Mouse (Mus musculus): Measurements from ENCODE around the gene Diablo. TPM values are rescaled to one million over a fixed set of nuclear protein-coding genes. Genes with fewer than 3 reads are reported as not detected.
A peak's percentile ranks its signal among the peaks of the same experiment; 100 is the strongest.

Gene Diablo
- polyA plus RNA-seq, 1 experiment from 2014 or later: 125 TPM

GRCm38 (mm10) chr5:123510160-123510559, 13.8 kb downstream of the Diablo start, which contains the start of gene B3gnt4:
Gene B3gnt4 (plus strand): TSS chr5:123510460.
- no peak within 1 kb of the TSS for H3K27ac ChIP-seq (ENCODE audit: low read length)
- H3K36me3 ChIP-seq (ENCODE audit: insufficient read depth, low read length): peaks cover 8% of the 10 kb centered on the region
- H3K4me3 ChIP-seq (ENCODE audit: low read length): no peak within 1 kb of the TSS
- H3K4me1 ChIP-seq (ENCODE audit: insufficient read depth, low read length): peaks cover 10% of the 10 kb centered on the region; the same call in 1 of the 2 replicates
- no peak within 1 kb of the TSS for H3K9ac ChIP-seq (replicated peaks; ENCODE audit: low read length)
- H3K27me3 ChIP-seq (ENCODE audit: insufficient read depth, low read length): peaks cover 28% of the 10 kb centered on the region
- WGBS: 91% methylated on average over 5 of the region's 5 CpGs
- no peaks in the 10 kb centered on the region for H3K9me3 ChIP-seq (ENCODE audit: low read length)
- ATAC-seq (ENCODE audit: low FRiP score, low TSS enrichment): no peak
- no peak within 1 kb of the TSS for H3K4me2 ChIP-seq (replicated peaks; ENCODE audit: low read depth, low read length)

DNA sequence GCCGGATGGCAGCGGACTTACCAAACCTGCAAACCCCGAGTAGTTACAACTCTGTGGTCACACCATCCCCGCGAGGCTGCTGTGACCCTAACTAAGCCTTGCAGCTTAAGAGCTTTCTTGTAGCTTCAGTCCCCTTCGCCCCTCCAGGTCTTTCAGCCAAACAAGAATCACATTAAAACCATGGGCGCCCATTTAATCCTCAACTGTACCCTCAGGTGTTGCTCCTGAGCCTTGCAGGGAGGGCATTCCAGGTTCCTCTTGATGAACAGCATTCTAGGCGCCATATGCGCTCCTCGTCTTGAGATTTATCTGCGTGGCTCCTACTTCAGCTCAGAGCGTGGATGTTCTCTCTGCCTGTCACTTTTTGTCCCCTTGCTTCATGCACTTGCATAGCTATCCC, 15.1 kb downstream of the Diablo start:
- 8% methylated on average over 12 of the region's 12 CpGs for WGBS
- peaks cover 8% of the 10 kb centered on the region; the same call in 1 of the 2 replicates for H3K36me3 ChIP-seq (ENCODE audit: insufficient read depth, low read length)

GRCm38 (mm10) chr5:123507936-123508723, 15.8 kb downstream of the Diablo start:
- ATAC-seq (ENCODE audit: low FRiP score, low TSS enrichment): peak; percentile 92
- Histone ChIP-seq H3K27me3 (ENCODE audit: insufficient read depth, low read length) (peaks cover 28% of the 10 kb centered on the region), H3K4me2 (replicated peaks; ENCODE audit: low read depth, low read length) (peak overlapping the region; percentile 93), H3K4me3 (ENCODE audit: low read length) (peak overlapping the region; percentile 70), H3K9ac (replicated peaks; ENCODE audit: low read length) (peak overlapping the region; percentile 63), H3K9me3 (ENCODE audit: low read length) (no peaks in the 10 kb centered on the region), H3K27ac (ENCODE audit: low read length) (no peak overlapping the region), H3K36me3 (ENCODE audit: insufficient read depth, low read length) (peaks cover 8% of the 10 kb centered on the region; the same call in 1 of the 2 replicates), H3K4me1 (ENCODE audit: insufficient read depth, low read length) (peaks cover 10% of the 10 kb centered on the region; the same call in 1 of the 2 replicates)
- WGBS: under 1% methylated on average over 59 of the region's 59 CpGs

More for the DNA sequence above, 15.1 kb downstream of the Diablo start:
- H3K9me3 ChIP-seq (ENCODE audit: low read length): no peaks in the 10 kb centered on the region
- no peak overlapping the region for H3K27ac ChIP-seq (ENCODE audit: low read length)
- H3K9ac ChIP-seq (replicated peaks; ENCODE audit: low read length): peak overlapping the region; percentile 63
- H3K4me2 ChIP-seq (replicated peaks; ENCODE audit: low read depth, low read length): peak overlapping the region; percentile 93
- H3K4me1 ChIP-seq (ENCODE audit: insufficient read depth, low read length): peaks cover 10% of the 10 kb centered on the region; the same call in 1 of the 2 replicates
- H3K4me3 ChIP-seq (ENCODE audit: low read length): peak overlapping the region; percentile 70
- no peak for ATAC-seq (ENCODE audit: low FRiP score, low TSS enrichment)
- H3K27me3 ChIP-seq (ENCODE audit: insufficient read depth, low read length): peaks cover 28% of the 10 kb centered on the region

GRCm38 (mm10) chr5:123501973-123502372, 22.0 kb downstream of the Diablo start:
- Histone ChIP-seq H3K27me3 (ENCODE audit: insufficient read depth, low read length) (peaks cover 8% of the 10 kb centered on the region; the same call in 1 of the 2 replicates), H3K9ac (replicated peaks; ENCODE audit: low read length) (no peak overlapping the region), H3K4me2 (replicated peaks; ENCODE audit: low read depth, low read length) (no peak overlapping the region), H3K4me3 (ENCODE audit: low read length) (no peak overlapping the region), H3K27ac (ENCODE audit: low read length) (no peak overlapping the region), H3K4me1 (ENCODE audit: insufficient read depth, low read length) (peaks cover 10% of the 10 kb centered on the region), H3K36me3 (ENCODE audit: insufficient read depth, low read length) (no peaks in the 10 kb centered on the region), H3K9me3 (ENCODE audit: low read length) (no peaks in the 10 kb centered on the region)
- WGBS: 78% methylated on average over 4 of the region's 4 CpGs
- no peak for ATAC-seq (ENCODE audit: low FRiP score, low TSS enrichment)

- 42% methylated on average over 4 of the region's 4 CpGs for WGBS
- Histone ChIP-seq H3K27me3 (ENCODE audit: insufficient read depth, low read length) (no peaks in the 10 kb centered on the region; the same call in 1 of the 2 replicates), H3K27ac (ENCODE audit: low read length) (no peak overlapping the region), H3K9ac (replicated peaks; ENCODE audit: low read length) (no peak overlapping the region), H3K9me3 (ENCODE audit: low read length) (no peaks in the 10 kb centered on the region), H3K36me3 (ENCODE audit: insufficient read depth, low read length) (no peaks in the 10 kb centered on the region), H3K4me1 (ENCODE audit: insufficient read depth, low read length) (peaks cover 10% of the 10 kb centered on the region), H3K4me3 (ENCODE audit: low read length) (no peak overlapping the region), H3K4me2 (replicated peaks; ENCODE audit: low read depth, low read length) (no peak overlapping the region)
- ATAC-seq (ENCODE audit: low FRiP score, low TSS enrichment): no peak
Measured at GRCm38 (mm10) chr5:123499717-123500116, 24.3 kb downstream of the Diablo start.

GRCm38 (mm10) chr5:123489935-123490334, 34.0 kb downstream of the Diablo start:
- Histone ChIP-seq H3K27me3 (ENCODE audit: insufficient read depth, low read length) (no peaks in the 10 kb centered on the region; the same call in 1 of the 2 replicates), H3K9ac (replicated peaks; ENCODE audit: low read length) (no peak overlapping the region), H3K27ac (ENCODE audit: low read length) (no peak overlapping the region), H3K36me3 (ENCODE audit: insufficient read depth, low read length) (no peaks in the 10 kb centered on the region), H3K4me3 (ENCODE audit: low read length) (no peak overlapping the region), H3K9me3 (ENCODE audit: low read length) (no peaks in the 10 kb centered on the region), H3K4me2 (replicated peaks; ENCODE audit: low read depth, low read length) (no peak overlapping the region), H3K4me1 (ENCODE audit: insufficient read depth, low read length) (peaks cover 11% of the 10 kb centered on the region)
- ATAC-seq (ENCODE audit: low FRiP score, low TSS enrichment): no peak
- WGBS: 31% methylated on average over 9 of the region's 9 CpGs

- WGBS: 7% methylated on average over 25 of the region's 25 CpGs
- Histone ChIP-seq H3K9me3 (ENCODE audit: low read length) (no peaks in the 10 kb centered on the region), H3K9ac (replicated peaks; ENCODE audit: low read length) (peak within 1 kb of the TSS; percentile 49; the same call in 1 of the 2 replicates), H3K4me2 (replicated peaks; ENCODE audit: low read depth, low read length) (peak within 1 kb of the TSS; percentile 45), H3K36me3 (ENCODE audit: insufficient read depth, low read length) (no peaks in the 10 kb centered on the region), H3K4me1 (ENCODE audit: insufficient read depth, low read length) (peaks cover 11% of the 10 kb centered on the region), H3K27ac (ENCODE audit: low read length) (no peak within 1 kb of the TSS), H3K27me3 (ENCODE audit: insufficient read depth, low read length) (no peaks in the 10 kb centered on the region; the same call in 1 of the 2 replicates), H3K4me3 (ENCODE audit: low read length) (peak within 1 kb of the TSS; percentile 13; the same call in 1 of the 2 replicates)
- ATAC-seq (ENCODE audit: low FRiP score, low TSS enrichment): 0 out of 2 replicates have a peak, but pooled peaks have one; percentile 15
Measured at GRCm38 (mm10) chr5:123489112-123489785, 34.7 kb downstream of the Diablo start, which contains the start of the genes Lrrc43 and Il31. Gene Lrrc43 (plus strand): TSS chr5:123489305. Gene Il31 (minus strand): TSS chr5:123489489.

- no peaks in the 10 kb centered on the region; the same call in 1 of the 2 replicates for H3K27me3 ChIP-seq (ENCODE audit: insufficient read depth, low read length)
- 79% methylated on average over 11 of the region's 11 CpGs for whole genome bisulfite sequencing
- ATAC-seq (ENCODE audit: low FRiP score, low TSS enrichment): no peak
- peaks cover 11% of the 10 kb centered on the region for H3K4me1 ChIP-seq (ENCODE audit: insufficient read depth, low read length)
- no peaks in the 10 kb centered on the region for H3K36me3 ChIP-seq (ENCODE audit: insufficient read depth, low read length)
- no peak overlapping the region for H3K9ac ChIP-seq (replicated peaks; ENCODE audit: low read length)
- no peaks in the 10 kb centered on the region for H3K9me3 ChIP-seq (ENCODE audit: low read length)
- no peak overlapping the region for H3K27ac ChIP-seq (ENCODE audit: low read length)
- H3K4me3 ChIP-seq (ENCODE audit: low read length): no peak overlapping the region
- no peak overlapping the region for H3K4me2 ChIP-seq (replicated peaks; ENCODE audit: low read depth, low read length)
Measured at GRCm38 (mm10) chr5:123487659-123488395, 36.1 kb downstream of the Diablo start.

DNA sequence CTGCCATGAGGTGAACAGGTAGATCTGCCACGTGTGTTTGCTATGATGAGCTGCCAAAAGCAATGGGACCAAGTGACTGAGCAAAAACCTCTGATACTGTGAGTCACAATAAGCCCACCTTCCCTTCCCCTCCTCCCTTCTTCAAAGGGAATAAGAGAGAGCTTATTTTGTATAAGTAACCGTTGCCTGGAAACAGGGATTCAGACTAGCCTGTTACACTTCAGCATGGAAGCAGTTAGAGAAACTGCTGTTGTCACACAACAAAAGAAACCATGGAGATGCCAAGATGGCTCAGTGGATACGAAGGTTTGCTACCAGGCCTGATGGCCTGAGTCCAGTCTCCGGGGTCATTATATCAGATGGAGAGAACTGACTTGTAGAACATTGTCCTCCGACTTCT, 50.2 kb downstream of the Diablo start:
- no peaks in the 10 kb centered on the region for H3K9me3 ChIP-seq (ENCODE audit: low read length)
- no peak overlapping the region for H3K4me2 ChIP-seq (replicated peaks; ENCODE audit: low read depth, low read length)
- H3K4me3 ChIP-seq (ENCODE audit: low read length): no peak overlapping the region
- H3K27me3 ChIP-seq (ENCODE audit: insufficient read depth, low read length): no peaks in the 10 kb centered on the region
- no peak overlapping the region for H3K27ac ChIP-seq (ENCODE audit: low read length)
- H3K4me1 ChIP-seq (ENCODE audit: insufficient read depth, low read length): no peaks in the 10 kb centered on the region
- H3K36me3 ChIP-seq (ENCODE audit: insufficient read depth, low read length): no peaks in the 10 kb centered on the region
- H3K9ac ChIP-seq (replicated peaks; ENCODE audit: low read length): no peak overlapping the region
- no peak for ATAC-seq (ENCODE audit: low FRiP score, low TSS enrichment)
- WGBS: 84% methylated on average over 5 of the region's 5 CpGs

All from kidney, embryonic 16.5 days (tissue).